Mouse (Mus musculus) spleen, postnatal 4 days (tissue): ENCODE results near the gene Gmcl1.

Experiments
- DNase-seq, 2 experiments: peaks; one replicate each; pipeline ENCODE4 v3.0.0; 2022; ENCODE audit warnings: low spot score in 2 of 2

Gene Gmcl1

DNA sequence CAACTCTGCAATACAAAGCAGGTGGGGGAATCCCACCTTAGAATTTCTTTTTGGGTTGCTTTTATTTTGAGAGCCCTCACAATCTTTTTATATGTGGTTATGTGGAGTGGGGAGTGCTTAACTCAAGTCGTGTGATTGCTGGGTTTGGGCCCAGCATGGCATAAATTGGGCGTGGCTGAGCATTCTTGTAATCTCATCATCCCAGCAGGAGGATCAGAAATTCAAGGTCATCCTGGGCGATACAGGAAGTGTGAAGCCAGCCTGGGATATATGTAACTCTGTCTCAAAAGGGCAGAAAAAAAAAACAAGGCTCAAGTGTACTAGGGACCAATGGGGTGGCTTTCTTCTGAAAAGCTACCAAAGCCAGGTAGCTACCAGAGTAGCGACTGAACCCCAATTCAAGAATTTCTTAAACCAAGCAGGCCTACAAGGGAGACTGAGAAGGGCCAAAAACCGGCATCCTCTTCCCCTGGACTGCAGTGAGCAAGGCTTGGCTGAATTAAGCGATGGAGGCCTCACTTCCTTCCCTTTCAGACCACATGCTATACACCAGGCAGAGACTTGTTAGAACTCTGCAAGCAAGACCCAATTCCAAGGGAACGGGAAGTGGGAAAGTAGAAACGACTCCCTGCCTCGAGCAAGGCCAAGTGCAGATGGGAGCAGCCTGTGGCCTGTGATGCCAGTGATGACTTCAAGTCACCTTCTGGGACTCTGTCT is 72.9 kb downstream of the Gmcl1 start:
- peak in 1 of 2 experiments; percentile 69 for DNase-seq

DNA sequence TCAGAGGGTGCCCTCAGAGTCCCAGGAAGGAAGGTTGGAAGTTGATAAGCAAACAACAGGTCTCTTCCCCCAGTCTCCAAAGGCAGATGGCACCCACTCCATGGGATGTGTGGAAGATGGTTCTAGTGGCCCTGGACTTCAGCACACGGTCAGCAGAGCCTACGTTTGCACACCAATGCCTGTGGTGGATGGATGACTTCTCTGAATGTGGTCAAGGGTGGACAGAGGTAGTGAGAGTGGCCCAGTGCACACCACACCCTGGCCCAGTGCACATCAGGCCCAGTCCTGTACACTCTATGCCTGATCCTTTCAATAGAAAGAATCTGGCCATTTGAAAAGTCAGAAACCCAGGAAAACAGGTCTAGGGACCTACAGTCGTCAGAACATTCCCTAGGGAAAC is 74.7 kb downstream of the Gmcl1 start:
- peak in 1 of 2 experiments; percentile 54 for DNase-seq

- no peak for DNase-seq
Observed at GRCm38 (mm10) chr6:86654270-86654916, 78.8 kb downstream of the Gmcl1 start.

- DNase-seq: no peak
Observed at GRCm38 (mm10) chr6:86653026-86653425, 80.2 kb downstream of the Gmcl1 start.

DNA sequence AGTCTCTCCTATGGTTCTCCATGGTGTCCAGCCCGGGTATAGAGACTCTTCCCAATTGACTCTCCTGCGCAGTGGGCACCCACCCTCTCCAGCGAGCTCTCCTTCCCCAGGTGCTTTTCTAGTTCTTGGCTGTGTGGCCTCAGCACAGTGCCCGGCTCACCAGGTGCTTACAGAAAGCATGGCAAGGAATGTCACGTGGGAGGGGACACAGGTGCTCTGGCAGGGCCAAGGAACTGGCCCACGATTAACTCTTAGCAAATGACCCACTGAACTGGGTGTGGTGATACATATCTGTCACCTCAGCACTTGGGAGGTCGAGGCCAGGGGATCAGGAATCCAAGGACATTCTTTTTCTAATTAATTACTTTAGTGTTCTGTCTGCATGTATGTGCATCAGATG is 87.0 kb downstream of the Gmcl1 start:
- no peak for DNase-seq

DNA sequence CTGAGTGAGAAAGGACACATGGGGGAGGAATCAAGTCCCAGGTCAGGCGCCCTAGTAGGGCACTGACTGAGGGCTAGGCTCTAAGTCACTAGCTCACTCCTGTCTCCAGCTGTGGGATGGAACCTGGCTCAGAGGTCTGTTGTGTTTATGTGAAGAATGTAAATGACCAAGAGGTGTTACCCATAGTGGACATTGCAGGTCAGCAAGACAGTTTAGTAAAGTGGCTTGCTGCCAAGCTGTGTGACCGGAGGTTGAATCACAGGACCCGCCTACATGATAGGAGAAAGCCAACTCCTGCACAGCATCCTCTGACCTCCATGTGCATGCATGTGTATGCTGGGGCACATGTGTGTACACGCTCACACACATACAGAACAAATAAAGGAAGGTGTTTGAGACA is 87.6 kb downstream of the Gmcl1 start:
- no peak for DNase-seq

DNA sequence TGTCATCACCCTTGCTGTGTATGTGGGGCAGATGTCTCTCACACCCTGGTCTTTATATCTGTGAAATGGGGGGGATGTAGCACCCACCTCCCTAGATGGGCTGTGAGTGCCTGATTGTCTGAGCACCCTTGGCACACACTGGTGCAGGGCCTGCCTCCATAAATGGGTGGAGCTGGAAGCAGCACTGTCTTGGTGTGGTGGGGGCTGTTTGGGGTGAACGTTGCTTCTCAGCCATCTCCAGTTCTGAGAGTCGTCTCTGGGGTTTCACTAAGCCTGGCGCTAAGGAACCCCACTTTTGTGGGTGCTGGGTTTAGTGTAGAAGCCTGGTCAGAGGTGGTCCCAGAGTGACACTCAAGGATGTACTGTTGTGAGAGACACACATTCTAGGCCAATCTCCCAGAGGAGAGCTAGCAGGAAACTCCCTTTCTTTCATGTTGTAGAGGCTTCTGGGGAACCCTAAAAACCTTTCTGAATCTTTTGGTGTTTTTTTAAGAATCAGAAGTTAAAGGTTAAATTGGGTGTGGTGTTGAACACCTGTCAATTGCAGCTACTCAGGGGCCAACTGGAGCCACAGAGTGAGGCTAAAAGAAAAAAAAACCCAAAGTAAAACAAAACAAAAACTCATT is 88.3 kb downstream of the Gmcl1 start:
- DNase-seq: no peak
